Mouse (Mus musculus) hindbrain, embryonic 13.5 days (tissue): Measurements from ENCODE around the gene Spryd4. TPM values are rescaled to one million over a fixed set of nuclear protein-coding genes. Genes with fewer than 3 reads are reported as not detected.
"Not testable (repeated sequence)": the region's sequence is repeated elsewhere in the genome, so short reads cannot be mapped to it uniquely, and the experiment has no call there.

Experiments
- ATAC-seq: fragments of 200-750 bp; cut with Nextera tagmentation; 2 replicates; pipeline ENCODE4 v1.8.0; 2017; ENCODE audit warnings: moderate TSS enrichment; ENCODE audit not compliant: low FRiP score
- H3K27ac ChIP-seq: fragments of 300-500 bp; sonication (generic); 2 replicates; pipeline ENCODE4 v1.5.1; 2015; ENCODE audit warnings: inconsistent platforms, mild to moderate bottlenecking, moderate library complexity
- H3K27me3 ChIP-seq: fragments of 300-500 bp; sonication (generic); 2 replicates; pipeline ENCODE4 v1.6.1; 2015; ENCODE audit warnings: mild to moderate bottlenecking, inconsistent platforms
- H3K36me3 ChIP-seq: fragments of 300-500 bp; sonication (generic); 2 replicates; pipeline ENCODE4 v1.6.1; 2015; ENCODE audit warnings: mild to moderate bottlenecking, inconsistent platforms
- H3K4me1 ChIP-seq: fragments of 300-500 bp; sonication (generic); replicated peaks from 2 replicates; pipeline ENCODE4 v1.6.1; 2015; ENCODE audit warnings: inconsistent platforms
- H3K4me2 ChIP-seq: fragments of 300-500 bp; sonication (generic); 2 replicates; pipeline ENCODE4 v1.6.1; 2015; ENCODE audit warnings: inconsistent platforms, mild to moderate bottlenecking, moderate library complexity
- H3K4me3 ChIP-seq: fragments of 300-500 bp; sonication (generic); 2 replicates; pipeline ENCODE4 v1.5.1; 2015; ENCODE audit warnings: mild to moderate bottlenecking, inconsistent platforms
- H3K9ac ChIP-seq: fragments of 300-500 bp; sonication (generic); 2 replicates; pipeline ENCODE4 v1.6.1; 2015; ENCODE audit warnings: mild to moderate bottlenecking, inconsistent platforms
- H3K9me3 ChIP-seq: fragments of 300-500 bp; sonication (generic); 2 replicates; pipeline ENCODE4 v1.6.1; 2016; ENCODE audit warnings: inconsistent platforms
- WGBS: fragments of 180-500 bp; shearing (Covaris S2); methylation state at CpG from one replicate; pipeline ENCODE4 v1.1.7; 2015; 5-methylcytosine and 5-hydroxymethylcytosine counted together
- polyA plus RNA-seq: library from polyadenylated mRNA; unstranded; fragments of >200 nt; fragmentation: Nextera tagmentation; extraction: Ambion mirVana; gene quantifications from 2 replicates; pipeline ENCODE4 v1.2.1, GENCODE M21; 2015

Spryd4 gene
- polyA plus RNA-seq, 1 experiment from 2014 or later, result 19.6 TPM

GRCm38 (mm10) chr10:128194551-128195461, 16.8 kb downstream of the Spryd4 start:
- peak overlapping the region; percentile 62 for H3K27ac ChIP-seq

GRCm38 (mm10) chr10:128194024-128194550, 17.5 kb downstream of the Spryd4 start, which contains the start of gene Gls2:
Gls2 (plus strand) TSS chr10:128194457.
- peak within 1 kb of the TSS; percentile 75 for H3K27ac ChIP-seq
- ATAC-seq, result peak; percentile 98
- under 1% methylated on average over 46 of the region's 46 CpGs for WGBS

More at GRCm38 (mm10) chr10:128194551-128195461, 16.8 kb downstream of the Spryd4 start:
- Histone ChIP-seq H3K36me3 (no peaks in the 10 kb centered on the region), H3K4me1 (peaks cover 13% of the 10 kb centered on the region), H3K9me3 (no peaks in the 10 kb centered on the region), H3K4me3 (peak overlapping the region; percentile 76), H3K27me3 (peaks cover 43% of the 10 kb centered on the region), H3K4me2 (peak overlapping the region; percentile 98), H3K9ac (peak overlapping the region; percentile 84)
- peak; percentile 94 for ATAC-seq
- WGBS, result 1% methylated on average over 68 of the region's 79 CpGs

GRCm38 (mm10) chr10:128193113-128193512, 18.5 kb downstream of the Spryd4 start:
- no peak for ATAC-seq
- Histone ChIP-seq H3K4me1 (peaks cover 16% of the 10 kb centered on the region), H3K4me2 (no peak overlapping the region; the same call in 1 of the 2 replicates), H3K9ac (no peak overlapping the region), H3K9me3 (no peaks in the 10 kb centered on the region), H3K36me3 (no peaks in the 10 kb centered on the region), H3K27me3 (peaks cover 39% of the 10 kb centered on the region), H3K4me3 (no peak overlapping the region), H3K27ac (no peak overlapping the region)
- WGBS, result 94% methylated on average over 6 of the region's 6 CpGs

More at GRCm38 (mm10) chr10:128194024-128194550, 17.5 kb downstream of the Spryd4 start, which contains the start of gene Gls2:
- Histone ChIP-seq H3K4me1 (peaks cover 13% of the 10 kb centered on the region), H3K9me3 (no peaks in the 10 kb centered on the region), H3K4me2 (peak within 1 kb of the TSS; percentile 98), H3K27me3 (peaks cover 40% of the 10 kb centered on the region), H3K9ac (peak within 1 kb of the TSS; percentile 84), H3K4me3 (peak within 1 kb of the TSS; percentile 76), H3K36me3 (no peaks in the 10 kb centered on the region)

GRCm38 (mm10) chr10:128192030-128192766, 19.4 kb downstream of the Spryd4 start:
- ATAC-seq, H3K36me3 ChIP-seq, H3K9ac ChIP-seq, H3K4me3 ChIP-seq, H3K27ac ChIP-seq, H3K9me3 ChIP-seq, H3K4me2 ChIP-seq: not testable (repeated sequence)
- Histone ChIP-seq H3K4me1 (peaks cover 16% of the 10 kb centered on the region), H3K27me3 (peaks cover 39% of the 10 kb centered on the region)
- 93% methylated on average over 3 of the region's 3 CpGs for WGBS

GRCm38 (mm10) chr10:128191472-128191871, 20.1 kb downstream of the Spryd4 start:
- Histone ChIP-seq H3K4me3 (no peak overlapping the region), H3K27me3 (peaks cover 33% of the 10 kb centered on the region), H3K9me3 (no peaks in the 10 kb centered on the region), H3K27ac (no peak overlapping the region), H3K9ac (no peak overlapping the region), H3K4me2 (no peak overlapping the region), H3K4me1 (peaks cover 16% of the 10 kb centered on the region), H3K36me3 (no peaks in the 10 kb centered on the region)
- no peak for ATAC-seq
- 86% methylated on average over 2 of the region's 2 CpGs for WGBS

- no peak overlapping the region for H3K4me2 ChIP-seq
- no peak for ATAC-seq
- peaks cover 15% of the 10 kb centered on the region; the same call in 1 of the 2 replicates for H3K27me3 ChIP-seq
- no peak overlapping the region for H3K27ac ChIP-seq
- WGBS, result 45% methylated on average over 2 of the region's 2 CpGs
- 0 out of 2 replicates have a peak, but pooled peaks cover 3% of the 10 kb centered on the region for H3K4me1 ChIP-seq
- H3K9ac ChIP-seq, result no peak overlapping the region
- no peaks in the 10 kb centered on the region for H3K36me3 ChIP-seq
- H3K9me3 ChIP-seq, result no peaks in the 10 kb centered on the region
- H3K4me3 ChIP-seq, result no peak overlapping the region
Observed at GRCm38 (mm10) chr10:128188242-128188877, 23.2 kb downstream of the Spryd4 start.

- Histone ChIP-seq H3K9me3 (no peaks in the 10 kb centered on the region), H3K4me2 (no peak overlapping the region), H3K36me3 (no peaks in the 10 kb centered on the region), H3K4me1 (0 out of 2 replicates have a peak, but pooled peaks cover 3% of the 10 kb centered on the region), H3K9ac (no peak overlapping the region), H3K4me3 (no peak overlapping the region), H3K27ac (no peak overlapping the region), H3K27me3 (peaks cover 11% of the 10 kb centered on the region; the same call in 1 of the 2 replicates)
- ATAC-seq, result no peak
- whole genome bisulfite sequencing, result 72% methylated on average over 5 of the region's 5 CpGs
Observed at GRCm38 (mm10) chr10:128187181-128187605, 24.4 kb downstream of the Spryd4 start.

GRCm38 (mm10) chr10:128185959-128186358, 25.6 kb downstream of the Spryd4 start:
- H3K27me3 ChIP-seq, result 0 out of 2 replicates have a peak, but pooled peaks cover 5% of the 10 kb centered on the region
- WGBS, result 54% methylated on average over 2 of the region's 2 CpGs

GRCm38 (mm10) chr10:128185277-128185940, 26.2 kb downstream of the Spryd4 start:
- H3K4me3 ChIP-seq, result no peak overlapping the region
- H3K27ac ChIP-seq, result no peak overlapping the region
- no peaks in the 10 kb centered on the region for H3K9me3 ChIP-seq
- H3K27me3 ChIP-seq, result no peaks in the 10 kb centered on the region
- ATAC-seq, result no peak
- WGBS, result 77% methylated on average over 6 of the region's 6 CpGs
- H3K36me3 ChIP-seq, result no peaks in the 10 kb centered on the region
- 0 out of 2 replicates have a peak, but pooled peaks cover 3% of the 10 kb centered on the region for H3K4me1 ChIP-seq
- no peak overlapping the region for H3K4me2 ChIP-seq
- H3K9ac ChIP-seq, result no peak overlapping the region

More at GRCm38 (mm10) chr10:128185959-128186358, 25.6 kb downstream of the Spryd4 start:
- H3K4me2 ChIP-seq, result no peak overlapping the region
- ATAC-seq, result no peak
- H3K9ac ChIP-seq, result no peak overlapping the region
- H3K36me3 ChIP-seq, result no peaks in the 10 kb centered on the region
- no peak overlapping the region for H3K27ac ChIP-seq
- H3K4me1 ChIP-seq, result 0 out of 2 replicates have a peak, but pooled peaks cover 3% of the 10 kb centered on the region
- H3K9me3 ChIP-seq, result no peaks in the 10 kb centered on the region
- no peak overlapping the region for H3K4me3 ChIP-seq

GRCm38 (mm10) chr10:128184296-128184695, 27.3 kb downstream of the Spryd4 start:
- no peaks in the 10 kb centered on the region for H3K36me3 ChIP-seq
- 97% methylated on average over 2 of the region's 2 CpGs for WGBS
- no peaks in the 10 kb centered on the region for H3K9me3 ChIP-seq
- 0 out of 2 replicates have a peak, but pooled peaks cover 7% of the 10 kb centered on the region for H3K4me1 ChIP-seq
- H3K27ac ChIP-seq, result no peak overlapping the region
- H3K9ac ChIP-seq, result no peak overlapping the region
- no peaks in the 10 kb centered on the region for H3K27me3 ChIP-seq
- no peak for ATAC-seq
- no peak overlapping the region for H3K4me2 ChIP-seq
- H3K4me3 ChIP-seq, result no peak overlapping the region

- Histone ChIP-seq H3K27me3 (no peaks in the 10 kb centered on the region), H3K4me1 (peaks cover 16% of the 10 kb centered on the region), H3K9me3 (no peaks in the 10 kb centered on the region), H3K27ac (no peak within 1 kb of the TSS), H3K36me3 (no peaks in the 10 kb centered on the region), H3K4me3 (no peak within 1 kb of the TSS), H3K4me2 (peak within 1 kb of the TSS; percentile 26), H3K9ac (no peak within 1 kb of the TSS)
- no peak for ATAC-seq
- 3% methylated on average over 6 of the region's 6 CpGs for WGBS
Observed at GRCm38 (mm10) chr10:128179989-128180388, 31.6 kb downstream of the Spryd4 start, which contains the start of gene Rbms2. Rbms2 (minus strand) TSS chr10:128180297.
